Mouse (Mus musculus): ENCODE measurements around the gene Olfr770. TPM values are rescaled to one million over a fixed set of nuclear protein-coding genes. Genes with fewer than 3 reads are reported as not detected.
"Not testable (repeated sequence)": the region's sequence is repeated elsewhere in the genome, so short reads cannot be mapped to it uniquely, and the experiment has no call there.

The Olfr770 gene
- not detected for total RNA-seq (2022)

GRCm38 (mm10) chr10:129138898-129139297 lies at the start of gene Olfr770:
Olfr770 (minus strand) TSS chr10:129138998.
- DNase-seq (ENCODE audit: low spot score in 2 of 2), result no peak

GRCm38 (mm10) chr10:129187319-129187718 lies 48.5 kb upstream of the Olfr770 start, which contains the start of gene Olfr773:
Olfr773 (minus strand) TSS chr10:129187419.
- DNase-seq (ENCODE audit: low spot score in 2 of 2), result not testable (repeated sequence)

- not testable (repeated sequence) for DNase-seq (ENCODE audit: low spot score in 2 of 2)
Observed at GRCm38 (mm10) chr10:129177821-129178220, 39.0 kb upstream of the Olfr770 start, which contains the start of gene Olfr772. Olfr772 (minus strand) TSS chr10:129177921.

GRCm38 (mm10) chr10:129164651-129165050 lies 25.9 kb upstream of the Olfr770 start, which contains the start of gene Olfr771:
Olfr771 (minus strand) TSS chr10:129164751.
- no peak for DNase-seq (ENCODE audit: low spot score in 2 of 2)

GRCm38 (mm10) chr10:129117761-129118160 lies 21.0 kb downstream of the Olfr770 start, which contains the start of gene Olfr769:
Olfr769 (minus strand) TSS chr10:129117861.
- DNase-seq (ENCODE audit: low spot score in 2 of 2), result no peak

- no peak for DNase-seq (ENCODE audit: low spot score in 2 of 2)
Observed at GRCm38 (mm10) chr10:129115146-129115545, 23.7 kb downstream of the Olfr770 start.

GRCm38 (mm10) chr10:129101231-129101630 lies 37.6 kb downstream of the Olfr770 start:
- no peak for DNase-seq (ENCODE audit: low spot score in 2 of 2)

GRCm38 (mm10) chr10:129099275-129099674 lies 39.5 kb downstream of the Olfr770 start, which contains the start of gene Olfr768:
Olfr768 (minus strand) TSS chr10:129099375.
- no peak for DNase-seq (ENCODE audit: low spot score in 2 of 2)

- not testable (repeated sequence) for DNase-seq (ENCODE audit: low spot score in 2 of 2)
Observed at GRCm38 (mm10) chr10:129082810-129083209, 56.0 kb downstream of the Olfr770 start, which contains the start of gene Olfr767. Olfr767 (minus strand) TSS chr10:129082910.

Other genes with a start within 250 kb of the Olfr770 start
- 10 to 100 TPM; 19.9 to 22.7 (median 22.3) TPM for gene Gdf11, start 247.3 kb downstream of the Olfr770 start, total RNA-seq (2022)
- gene Cd63, start 238.0 kb downstream of the Olfr770 start, total RNA-seq (2022), result 100 to 1,000 TPM in 2 of 4 experiments, 10 to 100 TPM in 2; 76.9 to 199 (median 126) TPM
- 1 to 10 TPM; 4.5 to 7.8 (median 7.2) TPM for gene Rdh5, start 216.1 kb downstream of the Olfr770 start, total RNA-seq (2022)
- 100 to 1,000 TPM in 2 of 4 experiments, 10 to 100 TPM in 2; 69.0 to 104 (median 90.6) TPM for gene Bloc1s1, start 215.0 kb downstream of the Olfr770 start, total RNA-seq (2022)
- gene Itga7, start 205.2 kb downstream of the Olfr770 start, total RNA-seq (2022), result 10 to 100 TPM; 29.5 to 35.4 (median 31.6) TPM
- not detected for gene Mettl7b, start 178.0 kb downstream of the Olfr770 start, total RNA-seq (2022)
- not detected for gene Olfr9, start 149.6 kb downstream of the Olfr770 start, total RNA-seq (2022)
- not detected for gene Olfr763, start 128.2 kb downstream of the Olfr770 start, total RNA-seq (2022)
- not detected for gene Olfr764-ps1, start 99.1 kb downstream of the Olfr770 start, total RNA-seq (2022)
- gene Olfr765, start 89.0 kb downstream of the Olfr770 start, total RNA-seq (2022), result not detected
- not detected for gene Olfr766-ps1, start 70.0 kb downstream of the Olfr770 start, total RNA-seq (2022)
- gene Olfr767, start 56.1 kb downstream of the Olfr770 start, total RNA-seq (2022), result under 1 TPM in 1 of 4 experiments, not detected in 3; 0.11 TPM
- gene Olfr768, start 39.6 kb downstream of the Olfr770 start, total RNA-seq (2022), result not detected
- gene Olfr769, start 21.1 kb downstream of the Olfr770 start, total RNA-seq (2022), result not detected
- gene Olfr771, start 25.8 kb upstream of the Olfr770 start, total RNA-seq (2022), result not detected
- gene Olfr772, start 38.9 kb upstream of the Olfr770 start, total RNA-seq (2022), result not detected
- not detected for gene Olfr773, start 48.4 kb upstream of the Olfr770 start, total RNA-seq (2022)
- not detected for gene Olfr774, start 97.2 kb upstream of the Olfr770 start, total RNA-seq (2022)
- gene Olfr775, start 109.4 kb upstream of the Olfr770 start, total RNA-seq (2022), result under 1 TPM in 1 of 4 experiments, not detected in 3; 0.12 TPM
- gene Olfr776, start 120.1 kb upstream of the Olfr770 start, total RNA-seq (2022), result not detected
- not detected for gene Olfr777, start 132.5 kb upstream of the Olfr770 start, total RNA-seq (2022)
- gene Olfr780, start 179.1 kb upstream of the Olfr770 start, total RNA-seq (2022), result not detected
- not detected for gene Olfr781, start 189.9 kb upstream of the Olfr770 start, total RNA-seq (2022)
- not detected for gene Olfr782, start 209.9 kb upstream of the Olfr770 start, total RNA-seq (2022)
- gene Olfr784, start 245.1 kb upstream of the Olfr770 start, total RNA-seq (2022), result under 1 TPM in 3 of 4 experiments, not detected in 1; 0.14 to 0.23 (median 0.22) TPM

Measured in layer of hippocampus, adult 8-10 months (tissue).